Mouse (Mus musculus): ENCODE results near the gene P2ry14. TPM values are rescaled to one million over a fixed set of nuclear protein-coding genes. Genes with fewer than 3 reads are reported as not detected.

The P2ry14 gene
- polyA plus RNA-seq, 1 experiment from 2014 or later: 5.9 TPM

DNA sequence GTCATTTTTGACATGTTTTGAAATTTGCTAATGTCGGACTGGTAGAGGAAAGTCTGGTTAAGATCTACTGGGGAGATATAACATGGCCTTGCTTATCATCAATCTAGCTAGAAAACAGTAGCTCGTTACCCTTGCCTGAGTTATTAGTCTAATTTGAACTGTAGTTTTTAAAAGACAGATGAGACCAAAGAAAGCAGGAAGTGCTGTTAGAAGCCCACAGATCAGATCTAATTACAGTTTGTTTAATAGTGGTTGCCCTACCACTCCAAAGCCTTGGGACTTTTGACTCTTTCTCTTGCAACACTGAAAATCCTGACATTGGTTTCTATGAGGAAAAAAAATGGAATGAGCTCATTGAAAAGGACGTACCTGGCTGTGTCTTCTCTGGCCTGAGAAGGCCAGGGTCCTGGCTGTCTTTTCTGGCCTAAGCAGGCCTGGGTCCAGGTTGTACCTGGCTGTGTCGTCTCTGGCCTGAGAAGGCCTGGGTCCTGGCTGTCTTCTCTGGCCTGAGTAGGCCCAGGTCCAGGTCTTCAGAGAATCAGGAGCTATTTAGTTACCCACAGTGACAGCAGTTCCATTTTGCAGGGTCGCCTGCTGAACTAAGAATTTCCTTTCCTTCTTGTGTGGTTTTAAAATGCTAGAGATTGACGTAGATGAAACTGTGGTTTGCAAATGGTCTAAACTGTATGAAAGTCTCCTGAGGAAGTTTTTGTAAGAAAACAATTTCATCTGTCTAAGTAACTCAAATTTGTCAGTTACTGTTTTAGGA lies 52.0 kb downstream of the P2ry14 start, which contains the start of gene Gpr171:
Gene Gpr171 (minus strand): TSS at position 604 of the 769 bp plus-strand sequence.
- WGBS: 87% methylated on average over 6 of the region's 6 CpGs
- Histone ChIP-seq H3K36me3 (ENCODE audit: control insufficient read depth, insufficient read depth, low read length) (no peaks in the 10 kb centered on the region), H3K4me1 (ENCODE audit: control insufficient read depth, insufficient read depth, low read depth, low read length) (no peaks in the 10 kb centered on the region), H3K27ac (ENCODE audit: low read depth, low read length) (no peak within 1 kb of the TSS), H3K4me3 (ENCODE audit: low read length) (no peak within 1 kb of the TSS), H3K27me3 (replicated peaks; ENCODE audit: control insufficient read depth, insufficient read depth, low read length) (no peaks in the 10 kb centered on the region), H3K9ac (ENCODE audit: low read depth, low read length) (no peak within 1 kb of the TSS), H3K4me2 (ENCODE audit: low read length) (no peak within 1 kb of the TSS), H3K9me3 (ENCODE audit: control insufficient read depth, low read length) (no peaks in the 10 kb centered on the region)
- no peak for ATAC-seq

DNA sequence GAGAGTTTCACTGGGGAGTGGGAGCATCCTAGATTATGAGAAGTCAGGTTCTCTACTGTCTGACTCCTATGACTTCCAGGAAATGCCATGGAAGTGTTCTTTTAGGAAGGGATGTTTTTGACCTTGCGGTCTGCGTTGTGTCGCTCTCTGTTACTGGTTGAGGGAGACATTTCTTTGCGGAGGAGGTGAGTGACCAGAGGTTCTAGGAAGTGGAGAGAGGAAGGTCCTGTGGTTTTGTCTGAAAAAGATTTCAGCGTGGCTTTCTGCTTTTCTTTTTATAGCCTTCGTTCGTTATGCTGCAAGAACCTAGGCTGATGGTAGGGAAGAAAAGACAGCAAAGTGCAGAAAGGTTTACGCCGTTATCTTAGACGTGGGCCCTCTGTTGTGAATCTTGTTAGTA lies 54.9 kb downstream of the P2ry14 start:
- Histone ChIP-seq H3K36me3 (ENCODE audit: control insufficient read depth, insufficient read depth, low read length) (no peaks in the 10 kb centered on the region), H3K4me2 (ENCODE audit: low read length) (no peak overlapping the region), H3K4me3 (ENCODE audit: low read length) (no peak overlapping the region), H3K27ac (ENCODE audit: low read depth, low read length) (no peak overlapping the region), H3K4me1 (ENCODE audit: control insufficient read depth, insufficient read depth, low read depth, low read length) (no peaks in the 10 kb centered on the region), H3K9me3 (ENCODE audit: control insufficient read depth, low read length) (no peaks in the 10 kb centered on the region), H3K9ac (ENCODE audit: low read depth, low read length) (no peak overlapping the region), H3K27me3 (replicated peaks; ENCODE audit: control insufficient read depth, insufficient read depth, low read length) (no peaks in the 10 kb centered on the region)
- 87% methylated on average over 10 of the region's 10 CpGs for WGBS
- ATAC-seq: no peak

DNA sequence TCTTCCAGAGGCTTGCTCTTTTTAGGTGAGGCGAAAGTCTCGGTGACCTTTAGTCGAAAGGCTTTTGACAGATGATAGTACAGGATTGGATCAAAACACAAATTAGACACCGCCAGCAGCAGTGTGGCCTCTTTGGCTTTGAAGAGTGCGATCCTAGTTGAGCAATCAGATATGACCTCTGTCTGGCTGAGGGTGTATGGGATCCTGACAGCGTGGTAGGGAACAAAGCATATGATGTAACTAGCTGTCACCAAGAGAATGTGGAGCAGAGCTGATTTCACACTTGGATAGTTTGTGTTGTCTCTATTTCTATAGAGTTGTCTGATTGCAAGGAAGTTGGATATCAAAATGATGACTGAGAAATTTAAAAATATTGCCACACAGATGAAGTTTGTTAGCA lies 56.0 kb downstream of the P2ry14 start:
- no peak overlapping the region for H3K27ac ChIP-seq (ENCODE audit: low read depth, low read length)

GRCm38 (mm10) chr3:59092702-59093101 lies 60.7 kb downstream of the P2ry14 start:
- Histone ChIP-seq H3K36me3 (ENCODE audit: control insufficient read depth, insufficient read depth, low read length) (no peaks in the 10 kb centered on the region), H3K27ac (ENCODE audit: low read depth, low read length) (no peak overlapping the region), H3K4me2 (ENCODE audit: low read length) (no peak overlapping the region), H3K9me3 (ENCODE audit: control insufficient read depth, low read length) (no peaks in the 10 kb centered on the region), H3K9ac (ENCODE audit: low read depth, low read length) (no peak overlapping the region), H3K4me3 (ENCODE audit: low read length) (no peak overlapping the region), H3K27me3 (replicated peaks; ENCODE audit: control insufficient read depth, insufficient read depth, low read length) (no peaks in the 10 kb centered on the region), H3K4me1 (ENCODE audit: control insufficient read depth, insufficient read depth, low read depth, low read length) (no peaks in the 10 kb centered on the region)
- 79% methylated on average over 11 of the region's 11 CpGs for WGBS
- ATAC-seq: no peak

More for the DNA sequence above, 56.0 kb downstream of the P2ry14 start:
- ATAC-seq: no peak
- Histone ChIP-seq H3K36me3 (ENCODE audit: control insufficient read depth, insufficient read depth, low read length) (no peaks in the 10 kb centered on the region), H3K27me3 (replicated peaks; ENCODE audit: control insufficient read depth, insufficient read depth, low read length) (no peaks in the 10 kb centered on the region), H3K4me3 (ENCODE audit: low read length) (no peak overlapping the region), H3K4me2 (ENCODE audit: low read length) (no peak overlapping the region), H3K9me3 (ENCODE audit: control insufficient read depth, low read length) (no peaks in the 10 kb centered on the region), H3K9ac (ENCODE audit: low read depth, low read length) (no peak overlapping the region), H3K4me1 (ENCODE audit: control insufficient read depth, insufficient read depth, low read depth, low read length) (no peaks in the 10 kb centered on the region)
- WGBS: 62% methylated on average over 6 of the region's 6 CpGs

GRCm38 (mm10) chr3:59080919-59081318 lies 72.5 kb downstream of the P2ry14 start:
- H3K4me3 ChIP-seq (ENCODE audit: low read length): no peak overlapping the region
- H3K36me3 ChIP-seq (ENCODE audit: control insufficient read depth, insufficient read depth, low read length): 0 out of 2 replicates have a peak, but pooled peaks cover 3% of the 10 kb centered on the region
- no peak overlapping the region for H3K4me2 ChIP-seq (ENCODE audit: low read length)
- H3K4me1 ChIP-seq (ENCODE audit: control insufficient read depth, insufficient read depth, low read depth, low read length): no peaks in the 10 kb centered on the region
- WGBS: 31% methylated on average over 7 of the region's 7 CpGs
- no peak overlapping the region for H3K9ac ChIP-seq (ENCODE audit: low read depth, low read length)
- H3K9me3 ChIP-seq (ENCODE audit: control insufficient read depth, low read length): no peaks in the 10 kb centered on the region
- H3K27ac ChIP-seq (ENCODE audit: low read depth, low read length): no peak overlapping the region
- no peaks in the 10 kb centered on the region for H3K27me3 ChIP-seq (replicated peaks; ENCODE audit: control insufficient read depth, insufficient read depth, low read length)
- ATAC-seq: peak; percentile 57; the same call in 1 of the 2 replicates

DNA sequence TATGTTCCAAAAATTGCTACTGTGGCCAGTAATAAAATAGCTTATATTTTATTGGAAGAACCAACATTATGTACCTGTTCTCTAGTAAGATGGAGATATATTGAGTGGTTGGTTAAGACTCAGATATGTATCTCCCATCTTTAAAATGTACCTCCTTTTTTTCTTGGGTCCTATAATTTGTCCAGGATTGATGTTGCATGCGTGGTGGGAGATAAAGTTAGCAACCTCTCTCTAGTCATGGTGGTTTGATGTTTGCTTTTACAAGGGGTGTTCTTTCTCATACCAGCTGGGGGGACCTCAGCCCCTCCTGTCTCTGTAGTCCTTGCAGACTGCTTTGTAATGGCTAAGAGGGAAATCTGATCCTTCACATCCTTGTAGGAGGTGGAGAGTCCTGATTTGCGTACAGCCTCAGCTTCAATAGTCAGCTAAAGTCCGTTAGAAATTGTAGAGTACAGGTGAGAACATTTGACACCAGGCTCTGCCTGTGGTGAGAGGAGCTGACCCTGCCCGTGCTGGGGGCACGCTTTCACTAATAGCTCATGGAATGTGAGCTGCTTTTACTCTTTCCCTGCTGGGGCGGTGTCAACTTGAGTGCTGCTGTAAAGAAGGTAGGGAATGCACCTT lies 73.0 kb downstream of the P2ry14 start:
- WGBS: 28% methylated on average over 6 of the region's 6 CpGs
- 0 out of 2 replicates have a peak, but pooled peaks have one; percentile 14 for ATAC-seq

GRCm38 (mm10) chr3:59079327-59079726 lies 74.1 kb downstream of the P2ry14 start:
- WGBS: 29% methylated on average over 4 of the region's 4 CpGs

More for the DNA sequence above, 73.0 kb downstream of the P2ry14 start:
- H3K4me2 ChIP-seq (ENCODE audit: low read length): no peak overlapping the region
- H3K27ac ChIP-seq (ENCODE audit: low read depth, low read length): no peak overlapping the region
- no peaks in the 10 kb centered on the region for H3K9me3 ChIP-seq (ENCODE audit: control insufficient read depth, low read length)
- no peak overlapping the region for H3K4me3 ChIP-seq (ENCODE audit: low read length)
- no peaks in the 10 kb centered on the region for H3K4me1 ChIP-seq (ENCODE audit: control insufficient read depth, insufficient read depth, low read depth, low read length)
- no peaks in the 10 kb centered on the region for H3K27me3 ChIP-seq (replicated peaks; ENCODE audit: control insufficient read depth, insufficient read depth, low read length)
- 0 out of 2 replicates have a peak, but pooled peaks cover 3% of the 10 kb centered on the region for H3K36me3 ChIP-seq (ENCODE audit: control insufficient read depth, insufficient read depth, low read length)
- H3K9ac ChIP-seq (ENCODE audit: low read depth, low read length): no peak overlapping the region

GRCm38 (mm10) chr3:59078585-59078984 lies 74.8 kb downstream of the P2ry14 start:
- Histone ChIP-seq H3K4me3 (ENCODE audit: low read length) (no peak overlapping the region), H3K4me2 (ENCODE audit: low read length) (no peak overlapping the region), H3K27ac (ENCODE audit: low read depth, low read length) (no peak overlapping the region), H3K4me1 (ENCODE audit: control insufficient read depth, insufficient read depth, low read depth, low read length) (no peaks in the 10 kb centered on the region), H3K36me3 (ENCODE audit: control insufficient read depth, insufficient read depth, low read length) (no peaks in the 10 kb centered on the region), H3K9me3 (ENCODE audit: control insufficient read depth, low read length) (no peaks in the 10 kb centered on the region), H3K27me3 (replicated peaks; ENCODE audit: control insufficient read depth, insufficient read depth, low read length) (no peaks in the 10 kb centered on the region), H3K9ac (ENCODE audit: low read depth, low read length) (no peak overlapping the region)
- no peak for ATAC-seq
- WGBS: 83% methylated on average over 11 of the region's 11 CpGs

More at GRCm38 (mm10) chr3:59079327-59079726, 74.1 kb downstream of the P2ry14 start:
- H3K4me1 ChIP-seq (ENCODE audit: control insufficient read depth, insufficient read depth, low read depth, low read length): no peaks in the 10 kb centered on the region
- H3K27ac ChIP-seq (ENCODE audit: low read depth, low read length): no peak overlapping the region
- no peak overlapping the region for H3K9ac ChIP-seq (ENCODE audit: low read depth, low read length)
- H3K36me3 ChIP-seq (ENCODE audit: control insufficient read depth, insufficient read depth, low read length): 0 out of 2 replicates have a peak, but pooled peaks cover 3% of the 10 kb centered on the region
- H3K4me3 ChIP-seq (ENCODE audit: low read length): no peak overlapping the region
- no peaks in the 10 kb centered on the region for H3K27me3 ChIP-seq (replicated peaks; ENCODE audit: control insufficient read depth, insufficient read depth, low read length)
- H3K9me3 ChIP-seq (ENCODE audit: control insufficient read depth, low read length): no peaks in the 10 kb centered on the region
- no peak overlapping the region for H3K4me2 ChIP-seq (ENCODE audit: low read length)
- no peak for ATAC-seq

DNA sequence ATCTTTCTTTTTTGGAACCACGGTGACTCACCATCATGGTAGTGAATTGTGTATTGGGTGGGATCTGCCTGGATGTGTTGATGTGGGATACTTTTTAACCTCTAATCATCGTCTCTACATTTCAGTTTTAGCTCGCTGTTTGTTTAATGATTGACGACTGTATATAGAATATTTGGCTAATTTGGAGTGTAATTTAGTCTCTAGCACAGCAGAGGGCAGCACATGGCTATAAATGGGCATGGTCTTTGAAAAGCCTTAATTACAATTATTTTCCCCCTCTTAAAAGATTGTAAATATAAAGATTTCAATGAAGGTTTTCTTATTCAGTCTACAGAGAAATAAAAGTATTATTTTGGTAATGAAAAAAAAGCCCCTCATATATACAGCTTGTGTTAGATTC lies 76.1 kb downstream of the P2ry14 start:
- Histone ChIP-seq H3K27me3 (replicated peaks; ENCODE audit: control insufficient read depth, insufficient read depth, low read length) (no peaks in the 10 kb centered on the region), H3K4me1 (ENCODE audit: control insufficient read depth, insufficient read depth, low read depth, low read length) (no peaks in the 10 kb centered on the region), H3K9me3 (ENCODE audit: control insufficient read depth, low read length) (no peaks in the 10 kb centered on the region), H3K36me3 (ENCODE audit: control insufficient read depth, insufficient read depth, low read length) (no peaks in the 10 kb centered on the region), H3K4me2 (ENCODE audit: low read length) (no peak overlapping the region), H3K4me3 (ENCODE audit: low read length) (no peak overlapping the region), H3K27ac (ENCODE audit: low read depth, low read length) (no peak overlapping the region), H3K9ac (ENCODE audit: low read depth, low read length) (no peak overlapping the region)
- 53% methylated on average over 4 of the region's 4 CpGs for WGBS
- ATAC-seq: no peak
